Mouse (Mus musculus): ENCODE measurements around the gene BC003965. TPM values are rescaled to one million over a fixed set of nuclear protein-coding genes. Genes with fewer than 3 reads are reported as not detected.
"Not testable (repeated sequence)": the region's sequence is repeated elsewhere in the genome, so short reads cannot be mapped to it uniquely, and the experiment has no call there.

The BC003965 gene
- polyA plus RNA-seq, 1 experiment: 5.0 TPM

- Histone ChIP-seq H3K27me3 (ENCODE audit: control insufficient read depth, insufficient read depth, low read length) (no peaks in the 10 kb centered on the region), H3K4me3 (ENCODE audit: control insufficient read depth, low read depth, low read length) (no peak overlapping the region), H3K36me3 (ENCODE audit: control insufficient read depth, insufficient read depth, low read length) (no peaks in the 10 kb centered on the region), H3K4me1 (ENCODE audit: control insufficient read depth, insufficient read depth, low read length) (peaks cover 3% of the 10 kb centered on the region), H3K27ac (ENCODE audit: control insufficient read depth, insufficient read depth, low read depth, low read length) (no peak overlapping the region)
- TF ChIP-seq CTCF (IDR thresholded peaks at IDR 0.05; ENCODE audit: control insufficient read depth, insufficient read depth, insufficient replicate concordance, low read depth, low read length): no peak
- no peak for TF ChIP-seq POLR2A (IDR thresholded peaks at IDR 0.05; ENCODE audit: control insufficient read depth, low read depth, low read length)
Measured at GRCm38 (mm10) chr17:25225659-25226058, 41.3 kb downstream of the BC003965 start.

- no peaks in the 10 kb centered on the region for H3K27me3 ChIP-seq (ENCODE audit: control insufficient read depth, insufficient read depth, low read length)
- H3K4me3 ChIP-seq (ENCODE audit: control insufficient read depth, low read depth, low read length): no peak overlapping the region
- H3K36me3 ChIP-seq (ENCODE audit: control insufficient read depth, insufficient read depth, low read length): no peaks in the 10 kb centered on the region
- TF ChIP-seq POLR2A (IDR thresholded peaks at IDR 0.05; ENCODE audit: control insufficient read depth, low read depth, low read length) (no peak), CTCF (IDR thresholded peaks at IDR 0.05; ENCODE audit: control insufficient read depth, insufficient read depth, insufficient replicate concordance, low read depth, low read length) (no peak)
- no peak overlapping the region for H3K27ac ChIP-seq (ENCODE audit: control insufficient read depth, insufficient read depth, low read depth, low read length)
- H3K4me1 ChIP-seq (ENCODE audit: control insufficient read depth, insufficient read depth, low read length): no peaks in the 10 kb centered on the region
Measured at GRCm38 (mm10) chr17:25227991-25228390, 43.6 kb downstream of the BC003965 start.

- not testable (repeated sequence) for H3K27ac ChIP-seq (ENCODE audit: control insufficient read depth, insufficient read depth, low read depth, low read length); H3K36me3 ChIP-seq (ENCODE audit: control insufficient read depth, insufficient read depth, low read length); H3K4me1 ChIP-seq (ENCODE audit: control insufficient read depth, insufficient read depth, low read length); H3K4me3 ChIP-seq (ENCODE audit: control insufficient read depth, low read depth, low read length); H3K27me3 ChIP-seq (ENCODE audit: control insufficient read depth, insufficient read depth, low read length)
Measured at GRCm38 (mm10) chr17:25230014-25230655, 45.8 kb downstream of the BC003965 start.

- no peaks in the 10 kb centered on the region for H3K4me1 ChIP-seq (ENCODE audit: control insufficient read depth, insufficient read depth, low read length)
- 0 out of 2 replicates have a peak, but pooled peaks cover 1% of the 10 kb centered on the region for H3K36me3 ChIP-seq (ENCODE audit: control insufficient read depth, insufficient read depth, low read length)
- no peak overlapping the region for H3K4me3 ChIP-seq (ENCODE audit: control insufficient read depth, low read depth, low read length)
- TF ChIP-seq CTCF (IDR thresholded peaks at IDR 0.05; ENCODE audit: control insufficient read depth, insufficient read depth, insufficient replicate concordance, low read depth, low read length) (no peak), POLR2A (IDR thresholded peaks at IDR 0.05; ENCODE audit: control insufficient read depth, low read depth, low read length) (no peak)
- no peak overlapping the region for H3K27ac ChIP-seq (ENCODE audit: control insufficient read depth, insufficient read depth, low read depth, low read length)
- no peaks in the 10 kb centered on the region for H3K27me3 ChIP-seq (ENCODE audit: control insufficient read depth, insufficient read depth, low read length)
Measured at GRCm38 (mm10) chr17:25230700-25231099, 46.3 kb downstream of the BC003965 start.

- H3K27me3 ChIP-seq (ENCODE audit: control insufficient read depth, insufficient read depth, low read length); H3K27ac ChIP-seq (ENCODE audit: control insufficient read depth, insufficient read depth, low read depth, low read length); H3K4me1 ChIP-seq (ENCODE audit: control insufficient read depth, insufficient read depth, low read length); H3K4me3 ChIP-seq (ENCODE audit: control insufficient read depth, low read depth, low read length); H3K36me3 ChIP-seq (ENCODE audit: control insufficient read depth, insufficient read depth, low read length): not testable (repeated sequence)
Measured at GRCm38 (mm10) chr17:25231621-25232020, 47.3 kb downstream of the BC003965 start.

GRCm38 (mm10) chr17:25235635-25236034 lies 51.3 kb downstream of the BC003965 start:
- H3K27me3 ChIP-seq (ENCODE audit: control insufficient read depth, insufficient read depth, low read length): no peaks in the 10 kb centered on the region
- H3K36me3 ChIP-seq (ENCODE audit: control insufficient read depth, insufficient read depth, low read length): 0 out of 2 replicates have a peak, but pooled peaks cover 1% of the 10 kb centered on the region
- peaks cover 10% of the 10 kb centered on the region for H3K4me1 ChIP-seq (ENCODE audit: control insufficient read depth, insufficient read depth, low read length)
- TF ChIP-seq POLR2A (IDR thresholded peaks at IDR 0.05; ENCODE audit: control insufficient read depth, low read depth, low read length) (no peak), CTCF (IDR thresholded peaks at IDR 0.05; ENCODE audit: control insufficient read depth, insufficient read depth, insufficient replicate concordance, low read depth, low read length) (no peak)
- no peak overlapping the region for H3K27ac ChIP-seq (ENCODE audit: control insufficient read depth, insufficient read depth, low read depth, low read length)
- no peak overlapping the region for H3K4me3 ChIP-seq (ENCODE audit: control insufficient read depth, low read depth, low read length)

Other genes with a start within 250 kb of the BC003965 start
- gene Mapk8ip3, start 247.6 kb upstream of the BC003965 start, polyA plus RNA-seq (2012; rRNA removed): 60.2 and 62.6 TPM in 2 replicates
- gene Jpt2, start 223.9 kb upstream of the BC003965 start, polyA plus RNA-seq (2012; rRNA removed): 5.4 and 6.5 TPM in 2 replicates
- gene Cramp1l, start 168.8 kb upstream of the BC003965 start, polyA plus RNA-seq (2012; rRNA removed): 26.5 and 27.6 TPM in 2 replicates
- gene Ift140, start 168.5 kb upstream of the BC003965 start, polyA plus RNA-seq (2012; rRNA removed): 130 and 146 TPM in 2 replicates
- gene Tmem204, start 101.0 kb upstream of the BC003965 start, polyA plus RNA-seq (2012; rRNA removed): 4.1 and 5.2 TPM in 2 replicates
- gene Telo2, start 68.6 kb upstream of the BC003965 start, polyA plus RNA-seq (2012; rRNA removed): 5.4 and 7.0 TPM in 2 replicates
- gene Ptx4, start 63.8 kb upstream of the BC003965 start, polyA plus RNA-seq (2012; rRNA removed): 0.23 and 0.40 TPM in 2 replicates
- gene Clcn7, start 51.2 kb upstream of the BC003965 start, polyA plus RNA-seq (2012; rRNA removed): 14.1 and 14.8 TPM in 2 replicates
- 22.6 and 23.5 TPM in 2 replicates for gene Ccdc154, start 22.1 kb upstream of the BC003965 start, polyA plus RNA-seq (2012; rRNA removed)
- gene Gm38655, start 9.1 kb upstream of the BC003965 start, polyA plus RNA-seq (2012; rRNA removed): 0.36 and 0.83 TPM in 2 replicates
- gene Unkl, start 3.8 kb downstream of the BC003965 start, polyA plus RNA-seq (2012; rRNA removed): 11.2 and 11.7 TPM in 2 replicates
- gene Gnptg, start 55.6 kb downstream of the BC003965 start, polyA plus RNA-seq (2012; rRNA removed): 20.2 and 24.5 TPM in 2 replicates
- 17.5 and 18.1 TPM in 2 replicates for gene Tsr3, start 55.6 kb downstream of the BC003965 start, polyA plus RNA-seq (2012; rRNA removed)
- gene Baiap3, start 71.8 kb downstream of the BC003965 start, polyA plus RNA-seq (2012; rRNA removed): 2.9 and 3.8 TPM in 2 replicates
- gene Ube2i, start 90.1 kb downstream of the BC003965 start, polyA plus RNA-seq (2012; rRNA removed): 226 and 232 TPM in 2 replicates
- 0.11 TPM in 1 of 2 replicates, not detected in the other for gene Prss34, start 113.8 kb downstream of the BC003965 start, polyA plus RNA-seq (2012; rRNA removed)
- not detected in 2 replicates for gene Prss28, start 124.1 kb downstream of the BC003965 start, polyA plus RNA-seq (2012; rRNA removed)
- gene Prss29, start 134.1 kb downstream of the BC003965 start, polyA plus RNA-seq (2012; rRNA removed): not detected in 2 replicates
- gene Tpsab1, start 161.0 kb downstream of the BC003965 start, polyA plus RNA-seq (2012; rRNA removed): 0.20 and 0.26 TPM in 2 replicates
- 0.10 and 0.61 TPM in 2 replicates for gene Tpsb2, start 181.8 kb downstream of the BC003965 start, polyA plus RNA-seq (2012; rRNA removed)
- not detected in 2 replicates for gene Tpsg1, start 184.7 kb downstream of the BC003965 start, polyA plus RNA-seq (2012; rRNA removed)
- gene Cacna1h, start 249.2 kb downstream of the BC003965 start, polyA plus RNA-seq (2012; rRNA removed): 78.4 and 84.0 TPM in 2 replicates

All from testis, adult 2 months (tissue).